Mouse (Mus musculus) right cerebral cortex, postnatal 14 days (tissue): Measurements from ENCODE around the gene Mtnr1b.

Experiments
- DNase-seq: peaks from one replicate; pipeline ENCODE4 v3.0.0; 2022

Gene Mtnr1b

GRCm38 (mm10) chr9:15800402-15800801, 74.0 kb downstream of the Mtnr1b start:
- no peak for DNase-seq

- no peak for DNase-seq
Measured at GRCm38 (mm10) chr9:15794408-15794807, 79.9 kb downstream of the Mtnr1b start.

GRCm38 (mm10) chr9:15792076-15792475, 82.3 kb downstream of the Mtnr1b start:
- DNase-seq: no peak

GRCm38 (mm10) chr9:15786610-15787009, 87.7 kb downstream of the Mtnr1b start:
- DNase-seq: no peak

GRCm38 (mm10) chr9:15786192-15786591, 88.2 kb downstream of the Mtnr1b start:
- no peak for DNase-seq

- no peak for DNase-seq
Measured at GRCm38 (mm10) chr9:15781936-15782335, 92.4 kb downstream of the Mtnr1b start.

- no peak for DNase-seq
Measured at GRCm38 (mm10) chr9:15774911-15775310, 99.4 kb downstream of the Mtnr1b start.
